Mouse (Mus musculus) brain, embryonic 14.5 days (tissue): Measurements from ENCODE around the gene Tent4b. TPM values are rescaled to one million over a fixed set of nuclear protein-coding genes. Genes with fewer than 3 reads are reported as not detected.

Experiments
- DNase-seq: peaks from one replicate; pipeline ENCODE4 v3.0.0-alpha.2; 2011; ENCODE audit warnings: low read depth
- CTCF ChIP-seq: fragments of 200-500 bp; IDR thresholded peaks from 2 replicates; pipeline ENCODE4 v1.5.1; 2012; ENCODE audit warnings: inconsistent platforms, mild to moderate bottlenecking, moderate library complexity, borderline replicate concordance; ENCODE audit not compliant: insufficient read depth, insufficient read length; ENCODE audit errors: extremely low read depth
- POLR2A ChIP-seq: fragments of 200-500 bp; IDR thresholded peaks from 2 replicates; pipeline ENCODE4 v1.6.1; 2012; ENCODE audit warnings: mild to moderate bottlenecking, inconsistent platforms, borderline replicate concordance; ENCODE audit not compliant: poor library complexity, insufficient read depth, insufficient read length, severe bottlenecking; ENCODE audit errors: extremely low read depth
- polyA plus RNA-seq: library from polyadenylated mRNA; depleted of rRNA; stranded (reverse); fragments of >200 nt; gene quantifications from 2 replicates; pipeline ENCODE4 v1.2.3, GENCODE M21; 2012

Tent4b gene
- polyA plus RNA-seq, 1 experiment: 36.5 TPM

DNA sequence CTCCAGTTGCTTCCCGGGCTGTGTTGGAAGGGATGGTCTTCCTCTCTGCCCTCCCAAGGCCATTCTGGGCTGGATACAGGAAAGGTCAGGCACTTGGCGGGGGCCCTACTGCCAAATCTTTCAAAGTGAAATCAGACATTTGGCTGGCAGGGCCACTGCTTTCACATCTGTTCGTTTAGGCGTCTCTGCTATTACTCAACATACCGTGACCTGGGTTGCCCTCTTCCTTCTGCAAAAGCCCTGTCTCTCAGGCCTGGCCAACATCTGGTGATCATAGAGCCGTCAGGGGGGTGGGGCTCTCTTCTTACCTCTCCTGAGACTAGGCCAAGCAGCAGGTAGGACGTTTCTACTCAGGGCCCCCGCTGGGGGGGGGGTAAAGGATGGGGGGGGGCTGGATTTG lies 83.7 kb downstream of the Tent4b start:
- TF ChIP-seq POLR2A: no peak
- no peak for TF ChIP-seq CTCF
- DNase-seq: no peak

GRCm38 (mm10) chr8:88283243-88284115 lies 84.5 kb downstream of the Tent4b start:
- TF ChIP-seq CTCF (no peak), POLR2A (no peak)
- DNase-seq: no peak

- no peak for TF ChIP-seq CTCF
- no peak for TF ChIP-seq POLR2A
Measured at GRCm38 (mm10) chr8:88284738-88285137, 85.7 kb downstream of the Tent4b start.

DNA sequence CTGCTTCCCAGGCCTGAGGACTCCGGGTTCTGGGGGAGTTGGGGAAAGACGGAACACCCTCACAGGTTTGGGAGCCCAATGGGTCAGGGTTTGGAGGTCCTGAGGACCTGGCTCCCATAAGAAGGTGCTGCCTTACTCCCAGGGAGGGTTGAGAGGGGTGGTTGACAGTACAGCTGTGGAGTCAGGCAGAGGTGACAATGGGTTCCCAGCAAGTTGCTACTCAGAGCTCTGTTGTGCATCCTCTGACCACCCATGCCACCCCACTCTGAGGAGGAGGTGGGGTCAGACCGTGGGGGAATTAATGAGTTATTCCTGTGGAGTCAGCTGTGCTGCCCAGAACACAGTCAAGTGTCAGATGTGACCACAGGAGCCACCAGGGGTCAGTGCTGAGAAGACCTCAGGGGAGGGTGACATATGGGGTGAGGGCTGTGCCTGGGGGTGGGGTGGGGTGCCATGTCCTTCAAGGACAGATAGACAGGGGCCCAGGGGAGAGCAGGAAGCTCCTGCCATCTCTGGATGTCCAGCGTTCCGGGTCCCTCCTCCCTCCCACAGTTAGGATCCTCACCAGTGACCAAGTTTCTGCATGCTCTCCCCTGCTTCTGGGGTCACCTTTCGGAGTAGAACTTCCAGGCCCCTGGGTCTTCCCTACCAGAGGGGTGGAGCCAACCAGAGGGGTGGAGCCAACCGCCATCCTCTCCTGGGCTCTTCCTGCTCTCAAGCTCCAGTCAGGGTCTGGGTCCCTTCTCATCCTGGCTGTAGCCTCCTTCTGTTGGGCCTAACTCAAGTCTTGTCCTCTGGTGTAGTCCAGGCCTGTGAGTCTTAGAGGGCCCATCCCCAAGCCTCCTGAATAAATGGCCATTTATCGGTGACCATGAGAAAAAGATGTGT lies 86.7 kb downstream of the Tent4b start:
- TF ChIP-seq POLR2A (no peak), CTCF (no peak)

More at GRCm38 (mm10) chr8:88284738-88285137, 85.7 kb downstream of the Tent4b start:
- no peak for DNase-seq

DNA sequence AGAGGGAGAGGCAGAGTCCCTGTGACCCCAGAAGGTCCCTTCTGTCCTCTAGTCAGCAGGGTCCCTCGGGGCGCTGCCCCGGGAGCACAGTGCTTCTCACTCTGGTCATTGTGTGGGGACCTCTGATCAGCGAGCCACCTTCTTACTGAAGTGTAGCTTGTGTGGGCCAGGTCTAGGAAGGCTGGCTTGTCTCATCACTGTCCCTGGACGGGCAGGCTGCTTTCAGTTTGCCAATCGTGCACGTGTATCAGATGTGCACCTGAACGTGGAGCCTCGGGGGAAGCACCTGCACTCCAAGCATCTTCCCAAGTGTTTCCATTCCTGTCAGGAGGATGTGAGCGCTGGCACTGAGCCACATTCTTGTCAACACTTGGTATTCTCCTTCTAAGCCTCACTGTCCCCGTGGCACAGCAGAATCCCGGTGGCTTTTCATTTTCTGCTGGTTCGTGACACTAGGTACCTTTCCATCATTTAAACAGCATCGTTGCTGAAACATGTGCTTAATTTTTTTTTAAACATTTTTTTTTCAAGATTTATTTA lies 87.5 kb downstream of the Tent4b start:
- no peak for TF ChIP-seq POLR2A
- no peak for DNase-seq

More for the DNA sequence above, 86.7 kb downstream of the Tent4b start:
- no peak for DNase-seq

DNA sequence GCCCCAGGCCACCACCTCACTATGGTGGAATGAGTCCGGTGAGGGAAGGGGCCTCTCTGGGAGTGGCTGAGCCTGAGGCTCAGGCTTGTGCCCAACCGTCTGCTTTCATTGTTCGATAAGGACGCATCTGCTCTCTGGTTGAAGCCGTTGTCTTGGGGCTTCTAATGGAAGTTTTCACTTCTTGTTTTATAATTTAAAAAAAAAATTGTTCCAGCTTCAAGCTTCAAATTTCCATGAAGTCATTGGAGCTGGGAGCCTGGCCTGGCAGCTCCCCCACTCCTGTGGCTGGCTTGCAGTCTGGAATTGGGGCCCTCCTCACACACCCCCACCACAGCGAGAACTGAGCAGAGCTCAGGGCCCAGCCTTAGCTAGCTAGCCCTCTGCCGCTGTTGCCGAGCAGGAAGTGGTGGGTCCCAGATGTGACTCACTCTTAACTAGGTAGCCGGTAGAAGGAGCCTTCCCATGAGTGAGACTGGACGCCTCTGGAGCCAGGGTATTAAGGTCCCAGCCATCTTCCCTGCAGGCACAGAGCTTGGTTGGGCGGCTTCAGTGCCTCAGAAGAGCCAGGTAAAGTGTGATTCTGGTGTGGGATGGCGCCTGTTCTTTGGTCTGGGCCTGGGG lies 89.7 kb downstream of the Tent4b start:
- no peak for DNase-seq
- TF ChIP-seq POLR2A: no peak
- TF ChIP-seq CTCF: no peak

DNA sequence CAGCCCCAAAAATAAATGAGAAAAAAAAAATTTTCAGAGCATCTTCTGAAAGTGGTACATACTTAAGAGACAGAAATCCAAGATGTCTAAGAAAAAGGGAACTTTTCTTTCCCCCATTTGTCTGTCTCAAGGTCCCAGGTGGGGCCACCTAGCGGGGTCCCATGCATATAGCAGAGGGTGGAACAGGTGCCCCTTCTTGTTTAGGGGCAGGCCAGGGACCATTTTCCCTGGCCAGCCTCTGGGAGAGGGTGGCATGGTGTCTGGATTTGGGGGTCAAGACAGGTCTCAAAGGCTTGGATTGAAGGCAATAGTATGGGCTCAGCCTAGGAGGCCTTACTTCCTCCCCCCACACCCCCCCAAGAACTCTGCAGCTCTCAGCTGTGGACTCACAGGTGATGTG lies 90.9 kb downstream of the Tent4b start:
- DNase-seq: no peak
- no peak for TF ChIP-seq CTCF
- no peak for TF ChIP-seq POLR2A

DNA sequence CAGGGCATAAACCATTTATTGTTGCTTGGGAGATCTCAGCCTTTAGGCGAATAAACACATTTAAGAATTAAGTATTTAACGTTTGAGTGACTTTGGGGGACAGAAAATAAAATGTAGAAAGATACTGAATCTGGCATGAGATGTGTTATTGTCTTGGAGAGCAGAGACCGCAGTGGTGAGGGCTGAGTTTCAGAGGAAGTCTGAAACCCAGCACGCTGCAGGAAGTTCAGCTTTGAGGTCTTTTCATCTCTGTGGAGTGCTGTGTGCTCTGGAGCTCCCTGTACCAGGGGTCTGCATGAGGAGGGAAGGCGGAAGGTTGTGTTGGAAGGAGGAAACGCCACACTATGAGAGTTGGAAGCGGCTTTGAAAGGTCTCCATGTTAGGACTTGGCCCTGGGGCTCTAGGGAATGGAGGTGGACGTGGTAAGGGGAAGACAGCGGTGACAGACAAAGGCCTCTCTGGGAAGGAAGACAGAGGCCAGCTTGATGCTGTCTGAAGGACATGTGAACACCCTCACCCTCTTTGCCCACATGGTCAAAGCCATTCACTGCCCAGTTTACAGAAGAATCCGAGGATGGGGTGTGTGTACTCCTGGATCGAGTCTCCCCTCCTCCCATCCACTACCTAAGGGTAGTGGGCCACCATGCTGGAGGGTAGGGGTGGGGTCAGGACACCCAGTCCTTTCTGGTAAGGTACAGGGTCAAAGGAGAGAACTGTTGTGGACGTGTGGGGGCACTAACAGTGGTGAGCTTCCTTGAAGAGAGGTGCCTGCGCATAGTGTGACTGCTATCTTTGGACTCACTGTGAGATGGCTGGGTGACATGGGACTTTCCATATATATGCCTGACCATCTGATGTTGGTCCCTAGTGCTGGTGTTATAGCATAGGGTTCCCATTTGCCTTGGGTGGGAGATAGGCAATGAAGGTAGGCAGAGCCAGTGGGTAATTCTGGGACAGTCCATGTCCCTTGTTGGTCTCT lies 91.6 kb downstream of the Tent4b start:
- no peak for DNase-seq
- TF ChIP-seq POLR2A: no peak

DNA sequence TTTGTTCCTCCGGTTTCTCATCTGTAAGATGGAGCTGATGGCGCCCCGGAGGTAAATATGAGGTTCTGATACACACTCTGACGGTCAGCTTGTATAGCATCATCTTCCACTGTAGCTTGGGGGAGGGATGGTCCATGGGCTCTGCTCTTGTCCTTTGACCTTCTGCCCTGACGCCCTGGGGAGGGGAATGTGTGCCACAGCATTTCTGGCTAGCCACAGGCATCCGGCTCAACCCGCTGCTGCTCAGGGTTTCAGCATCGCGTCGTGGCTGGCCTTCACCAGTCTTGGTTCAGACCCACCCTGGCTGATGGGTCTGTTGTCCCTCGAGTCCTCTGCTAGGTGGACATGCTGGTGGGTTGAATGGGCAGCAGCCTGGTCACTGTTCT lies 92.3 kb downstream of the Tent4b start:
- TF ChIP-seq POLR2A: no peak
- TF ChIP-seq CTCF: no peak
- DNase-seq: no peak

DNA sequence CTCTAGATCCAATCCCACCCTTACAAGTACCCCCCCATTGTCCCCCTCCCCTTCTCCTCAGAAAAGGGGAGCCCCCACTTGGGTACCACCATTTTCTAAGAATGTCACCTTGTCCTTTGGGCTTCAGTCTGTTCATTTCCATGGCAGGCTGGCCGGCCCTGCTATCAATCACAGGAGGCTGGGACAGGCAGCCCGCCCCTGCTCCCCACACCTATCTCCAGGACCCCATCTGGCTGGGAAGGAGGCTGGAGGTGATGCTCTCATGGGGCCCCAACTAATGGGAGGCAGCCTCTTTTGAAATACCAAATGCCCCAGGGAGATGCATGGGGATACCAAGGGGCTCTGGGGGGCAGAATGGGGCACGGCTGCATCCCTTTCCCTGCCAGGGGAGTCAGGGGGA lies 93.9 kb downstream of the Tent4b start:
- TF ChIP-seq CTCF (no peak), POLR2A (no peak)

More for the DNA sequence above, 93.9 kb downstream of the Tent4b start:
- DNase-seq: no peak
